Mouse (Mus musculus) spleen, adult 2 months (tissue): Measurements from ENCODE around the gene Bves.

Experiments used
- CTCF ChIP-seq: fragments of 200-500 bp; IDR thresholded peaks from 2 replicates; pipeline ENCODE4 v1.5.1; 2011; ENCODE audit warnings: mild to moderate bottlenecking, inconsistent platforms; ENCODE audit not compliant: insufficient read depth, insufficient read length, insufficient replicate concordance; ENCODE audit errors: extremely low read depth
- POLR2A ChIP-seq: fragments of 200-500 bp; IDR thresholded peaks from 2 replicates; pipeline ENCODE4 v1.6.1; 2011; ENCODE audit warnings: low read depth, low read length, inconsistent platforms

DNA sequence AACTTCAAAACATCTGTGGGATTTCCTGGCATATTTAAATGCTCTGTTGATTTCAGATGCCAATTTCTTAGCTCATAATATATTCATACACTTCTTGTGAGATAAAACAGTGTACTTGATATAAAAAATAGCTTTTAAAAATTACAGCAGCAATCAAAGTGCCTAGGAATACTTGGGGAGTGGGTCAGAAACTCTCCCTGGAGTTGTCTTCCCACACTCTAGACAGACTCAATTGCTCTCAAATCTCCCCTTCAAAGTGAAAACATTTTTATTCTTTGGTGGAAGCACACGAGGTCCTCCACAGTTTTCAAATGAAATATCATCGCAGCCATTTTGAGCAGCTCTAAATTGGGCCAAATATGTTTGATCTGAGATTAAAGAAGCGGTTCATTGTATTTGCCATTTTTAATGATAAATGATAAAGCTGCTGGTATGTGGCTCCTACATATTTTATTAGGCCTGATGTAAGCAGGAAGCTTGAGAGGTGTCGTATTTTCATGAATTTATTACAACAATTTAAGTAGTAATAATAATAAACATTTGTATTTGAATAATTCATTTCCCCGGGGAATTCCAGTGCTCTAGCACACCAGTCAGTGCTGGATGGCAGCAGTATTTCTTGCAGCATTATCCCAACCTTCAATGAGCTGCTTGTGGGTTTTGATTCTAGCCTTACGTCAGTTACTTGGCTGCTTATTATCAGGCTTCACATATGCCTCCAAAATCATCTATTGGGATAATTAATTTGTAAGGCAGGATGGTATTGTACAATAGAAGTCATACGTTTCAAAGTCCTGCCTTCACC, 7.2 kb upstream of the Bves start:
- TF ChIP-seq CTCF (no peak), POLR2A (no peak)
